Mouse (Mus musculus): Measurements from ENCODE around the gene Rabgef1. TPM values are rescaled to one million over a fixed set of nuclear protein-coding genes. Genes with fewer than 3 reads are reported as not detected.
A peak's percentile ranks its signal among the peaks of the same experiment; 100 is the strongest.

Rabgef1 gene
- polyA plus RNA-seq, 1 experiment from 2014 or later, result 21.9 TPM

DNA sequence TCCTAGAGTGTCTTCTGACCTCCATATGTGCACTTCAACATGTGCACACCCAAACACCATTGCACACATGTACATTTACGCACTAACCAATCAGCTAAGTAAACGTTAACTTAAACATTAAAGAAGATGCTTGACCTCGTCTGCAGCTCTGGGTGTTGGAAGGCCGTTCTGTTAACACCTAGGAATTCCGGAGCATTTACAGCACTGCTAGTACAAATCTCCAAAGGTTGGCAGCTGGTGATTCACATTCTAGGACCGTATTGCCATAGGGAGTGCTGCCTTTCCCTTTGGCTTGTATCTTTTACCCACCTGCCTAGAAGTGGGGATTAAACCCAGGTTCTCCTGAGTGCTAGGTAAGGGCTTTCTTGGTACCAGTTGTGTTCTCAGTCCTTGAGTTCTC, 20.3 kb downstream of the Rabgef1 start:
- 59% methylated on average over 6 of the region's 6 CpGs for WGBS
- H3K36me3 ChIP-seq (ENCODE audit: control insufficient read depth, insufficient read depth), result peaks cover 57% of the 10 kb centered on the region
- H3K9me3 ChIP-seq (ENCODE audit: control insufficient read depth), result no peaks in the 10 kb centered on the region
- no peak overlapping the region for H3K9ac ChIP-seq (ENCODE audit: low read depth, low read length)
- no peak for TF ChIP-seq CTCF (IDR thresholded peaks at IDR 0.05; ENCODE audit: low read depth)
- H3K27ac ChIP-seq (ENCODE audit: low read depth, low read length), result no peak overlapping the region
- H3K4me2 ChIP-seq (replicated peaks; ENCODE audit: low read depth), result no peak overlapping the region
- ATAC-seq, result no peak
- no peak overlapping the region for H3K4me3 ChIP-seq (ENCODE audit: low read depth, low read length)
- no peaks in the 10 kb centered on the region for H3K27me3 ChIP-seq (replicated peaks; ENCODE audit: control insufficient read depth, insufficient read depth, low read length)
- no peaks in the 10 kb centered on the region for H3K4me1 ChIP-seq (replicated peaks; ENCODE audit: control insufficient read depth, insufficient read depth, low read length)

DNA sequence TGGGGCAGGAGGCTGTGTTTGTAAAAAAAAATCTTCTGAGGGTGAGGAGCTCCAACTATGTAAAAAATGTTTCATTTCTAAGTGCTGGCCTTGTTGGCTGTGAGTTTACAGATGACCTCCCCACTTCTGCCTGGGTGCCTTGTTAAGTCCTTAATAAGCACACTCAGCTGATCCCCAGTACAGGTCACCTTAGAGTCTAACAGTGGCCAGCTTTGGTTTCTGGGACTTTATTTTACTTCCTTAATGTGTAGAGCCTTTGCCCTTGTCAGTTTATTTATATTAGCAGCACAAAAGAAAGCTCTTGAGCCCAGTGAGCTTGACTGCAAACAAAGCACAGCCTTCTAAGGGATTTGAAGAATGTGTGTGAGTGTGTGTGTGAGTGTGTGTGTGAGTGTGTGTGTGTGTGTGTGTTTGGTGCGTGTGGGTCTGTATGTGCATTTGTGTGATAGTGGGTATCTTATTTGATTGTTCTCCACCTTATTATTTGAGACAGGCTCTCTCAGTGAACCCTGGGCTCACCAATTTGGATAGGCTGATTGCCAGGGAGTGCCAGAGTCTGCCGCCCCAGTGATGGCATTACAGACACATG, 20.9 kb downstream of the Rabgef1 start:
- no peaks in the 10 kb centered on the region for H3K27me3 ChIP-seq (replicated peaks; ENCODE audit: control insufficient read depth, insufficient read depth, low read length)
- H3K4me1 ChIP-seq (replicated peaks; ENCODE audit: control insufficient read depth, insufficient read depth, low read length), result no peaks in the 10 kb centered on the region
- H3K36me3 ChIP-seq (ENCODE audit: control insufficient read depth, insufficient read depth), result peaks cover 62% of the 10 kb centered on the region
- H3K9ac ChIP-seq (ENCODE audit: low read depth, low read length), result no peak overlapping the region
- no peak overlapping the region for H3K4me3 ChIP-seq (ENCODE audit: low read depth, low read length)
- no peak for TF ChIP-seq CTCF (IDR thresholded peaks at IDR 0.05; ENCODE audit: low read depth)
- H3K9me3 ChIP-seq (ENCODE audit: control insufficient read depth), result no peaks in the 10 kb centered on the region
- H3K4me2 ChIP-seq (replicated peaks; ENCODE audit: low read depth), result no peak overlapping the region
- no peak overlapping the region for H3K27ac ChIP-seq (ENCODE audit: low read depth, low read length)
- no peak for ATAC-seq
- WGBS, result 63% methylated on average over 2 of the region's 2 CpGs

DNA sequence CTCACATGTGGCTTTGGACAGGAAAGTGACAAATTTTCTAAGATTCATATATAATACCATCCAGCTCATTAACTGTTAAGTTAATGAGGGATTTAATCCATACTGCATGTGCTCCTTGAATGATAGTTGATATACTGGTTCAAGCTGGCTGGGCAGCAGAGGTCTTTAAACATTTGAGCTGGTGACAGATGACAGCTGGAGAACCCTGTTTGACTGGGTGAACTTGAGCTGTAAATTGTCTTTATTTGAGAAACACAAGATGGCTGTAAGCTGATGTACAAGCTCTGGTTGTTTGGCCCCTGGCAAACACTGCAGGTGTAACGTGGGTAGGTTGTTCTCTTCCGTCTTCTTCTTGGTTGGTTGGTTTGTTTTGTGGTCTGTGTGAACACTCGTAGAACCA, 22.2 kb downstream of the Rabgef1 start:
- 92% methylated on average over 3 of the region's 3 CpGs for WGBS

DNA sequence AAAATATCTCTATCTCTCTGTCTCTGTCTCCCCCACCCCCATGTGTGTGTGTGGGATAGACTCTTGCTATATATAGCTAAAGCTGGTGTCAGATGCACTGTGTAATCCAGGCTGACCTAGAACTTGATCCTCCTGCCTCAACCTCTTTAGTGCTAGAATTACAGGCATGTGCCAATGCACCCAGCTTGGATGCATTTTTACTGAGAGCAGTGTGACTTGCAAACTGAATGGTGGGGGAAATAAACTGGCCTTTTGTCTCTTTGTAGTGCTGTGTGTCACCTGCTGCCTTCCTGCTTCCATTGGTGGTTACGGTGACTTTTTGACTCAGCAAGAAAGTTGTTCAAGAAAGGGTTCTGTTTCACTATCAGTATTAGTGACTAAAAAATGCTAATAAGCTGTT, 24.7 kb downstream of the Rabgef1 start:
- no peak for TF ChIP-seq CTCF (IDR thresholded peaks at IDR 0.05; ENCODE audit: low read depth)
- no peaks in the 10 kb centered on the region for H3K27me3 ChIP-seq (replicated peaks; ENCODE audit: control insufficient read depth, insufficient read depth, low read length)
- no peak overlapping the region for H3K9ac ChIP-seq (ENCODE audit: low read depth, low read length)
- no peak overlapping the region for H3K27ac ChIP-seq (ENCODE audit: low read depth, low read length)
- no peak overlapping the region for H3K4me3 ChIP-seq (ENCODE audit: low read depth, low read length)
- H3K9me3 ChIP-seq (ENCODE audit: control insufficient read depth), result no peaks in the 10 kb centered on the region
- 74% methylated on average over 1 of the region's 1 CpGs for WGBS
- no peak for ATAC-seq
- H3K4me1 ChIP-seq (replicated peaks; ENCODE audit: control insufficient read depth, insufficient read depth, low read length), result no peaks in the 10 kb centered on the region
- no peak overlapping the region for H3K4me2 ChIP-seq (replicated peaks; ENCODE audit: low read depth)
- H3K36me3 ChIP-seq (ENCODE audit: control insufficient read depth, insufficient read depth), result peaks cover 50% of the 10 kb centered on the region

More for the DNA sequence above, 22.2 kb downstream of the Rabgef1 start:
- H3K4me2 ChIP-seq (replicated peaks; ENCODE audit: low read depth), result no peak overlapping the region
- H3K9me3 ChIP-seq (ENCODE audit: control insufficient read depth), result no peaks in the 10 kb centered on the region
- H3K27ac ChIP-seq (ENCODE audit: low read depth, low read length), result no peak overlapping the region
- ATAC-seq, result no peak
- H3K4me1 ChIP-seq (replicated peaks; ENCODE audit: control insufficient read depth, insufficient read depth, low read length), result no peaks in the 10 kb centered on the region
- H3K4me3 ChIP-seq (ENCODE audit: low read depth, low read length), result no peak overlapping the region
- H3K27me3 ChIP-seq (replicated peaks; ENCODE audit: control insufficient read depth, insufficient read depth, low read length), result no peaks in the 10 kb centered on the region
- H3K36me3 ChIP-seq (ENCODE audit: control insufficient read depth, insufficient read depth), result peaks cover 65% of the 10 kb centered on the region
- no peak for TF ChIP-seq CTCF (IDR thresholded peaks at IDR 0.05; ENCODE audit: low read depth)
- H3K9ac ChIP-seq (ENCODE audit: low read depth, low read length), result no peak overlapping the region

DNA sequence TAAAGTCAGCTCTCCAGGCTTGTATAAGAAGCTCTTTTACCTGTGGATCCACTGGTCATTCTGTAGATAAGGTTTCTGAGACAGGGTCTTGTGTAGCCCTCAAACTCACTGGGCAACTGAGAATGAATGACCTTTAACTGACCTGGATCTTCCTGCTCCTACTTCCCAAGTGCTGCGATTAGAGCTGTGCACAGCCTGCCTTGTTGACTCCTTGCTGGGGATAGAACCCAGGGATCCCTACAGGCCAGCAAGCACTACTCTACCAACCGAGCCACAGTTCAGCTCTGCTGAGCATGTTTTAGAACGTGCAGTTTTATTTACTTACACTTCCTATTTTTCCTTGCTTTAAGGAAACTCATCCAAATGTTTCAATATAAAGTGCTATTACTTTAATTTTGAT, 25.9 kb downstream of the Rabgef1 start:
- no peak overlapping the region for H3K4me2 ChIP-seq (replicated peaks; ENCODE audit: low read depth)
- H3K27ac ChIP-seq (ENCODE audit: low read depth, low read length), result no peak overlapping the region
- H3K4me3 ChIP-seq (ENCODE audit: low read depth, low read length), result no peak overlapping the region
- H3K27me3 ChIP-seq (replicated peaks; ENCODE audit: control insufficient read depth, insufficient read depth, low read length), result no peaks in the 10 kb centered on the region
- ATAC-seq, result no peak
- H3K9me3 ChIP-seq (ENCODE audit: control insufficient read depth), result no peaks in the 10 kb centered on the region
- no peak overlapping the region for H3K9ac ChIP-seq (ENCODE audit: low read depth, low read length)
- peaks cover 49% of the 10 kb centered on the region for H3K36me3 ChIP-seq (ENCODE audit: control insufficient read depth, insufficient read depth)
- TF ChIP-seq CTCF (IDR thresholded peaks at IDR 0.05; ENCODE audit: low read depth), result no peak
- no peaks in the 10 kb centered on the region for H3K4me1 ChIP-seq (replicated peaks; ENCODE audit: control insufficient read depth, insufficient read depth, low read length)
- WGBS, result 73% methylated on average over 3 of the region's 3 CpGs

DNA sequence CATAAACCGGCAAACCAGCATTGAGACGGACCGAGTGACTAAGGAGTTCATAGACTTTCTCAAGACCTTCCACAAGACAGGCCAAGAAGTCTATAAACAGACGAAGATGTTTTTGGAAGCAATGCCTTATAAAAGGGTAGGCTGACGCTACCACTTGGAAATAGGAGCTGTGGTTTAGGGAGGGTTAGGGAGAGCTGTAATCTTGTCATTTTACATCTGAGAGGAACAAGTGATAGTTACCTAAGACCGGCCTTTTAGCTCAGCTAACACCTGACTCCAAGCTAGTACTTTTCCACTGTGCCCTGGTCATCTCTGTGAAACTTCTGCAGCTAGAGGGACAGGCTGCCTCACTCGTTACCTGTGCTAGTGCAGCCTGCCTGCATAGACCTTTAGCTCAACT, 26.4 kb downstream of the Rabgef1 start:
- Histone ChIP-seq H3K36me3 (ENCODE audit: control insufficient read depth, insufficient read depth) (peaks cover 44% of the 10 kb centered on the region), H3K27ac (ENCODE audit: low read depth, low read length) (peak overlapping the region; percentile 15; the same call in 1 of the 2 replicates), H3K4me3 (ENCODE audit: low read depth, low read length) (no peak overlapping the region), H3K27me3 (replicated peaks; ENCODE audit: control insufficient read depth, insufficient read depth, low read length) (no peaks in the 10 kb centered on the region), H3K9me3 (ENCODE audit: control insufficient read depth) (no peaks in the 10 kb centered on the region), H3K9ac (ENCODE audit: low read depth, low read length) (no peak overlapping the region), H3K4me2 (replicated peaks; ENCODE audit: low read depth) (no peak overlapping the region), H3K4me1 (replicated peaks; ENCODE audit: control insufficient read depth, insufficient read depth, low read length) (no peaks in the 10 kb centered on the region)
- no peak for ATAC-seq
- WGBS, result 89% methylated on average over 7 of the region's 7 CpGs
- no peak for TF ChIP-seq CTCF (IDR thresholded peaks at IDR 0.05; ENCODE audit: low read depth)
